Mouse (Mus musculus): Measurements from ENCODE around the gene Wfs1. TPM values are rescaled to one million over a fixed set of nuclear protein-coding genes. Genes with fewer than 3 reads are reported as not detected.
"Not testable (repeated sequence)": the region's sequence is repeated elsewhere in the genome, so short reads cannot be mapped to it uniquely, and the experiment has no call there.

Wfs1 gene
- polyA plus RNA-seq, 1 experiment, result 83.4 TPM

GRCm38 (mm10) chr5:37017222-37017621 lies 28.2 kb upstream of the Wfs1 start:
- Histone ChIP-seq H3K4me2 (ENCODE audit: low read depth) (no peak overlapping the region), H3K27me3 (ENCODE audit: control insufficient read depth, insufficient read depth, insufficient read length) (peaks cover 27% of the 10 kb centered on the region), H3K79me2 (ENCODE audit: control insufficient read depth, insufficient read depth) (no peaks in the 10 kb centered on the region), H3ac (ENCODE audit: control insufficient read depth, insufficient read length) (no peak overlapping the region), H3K4me3 (no peak overlapping the region), H3K36me3 (ENCODE audit: control insufficient read depth, insufficient read depth) (no peaks in the 10 kb centered on the region)
- no peak for TF ChIP-seq POLR2AphosphoS2 (IDR thresholded peaks at IDR 0.05; ENCODE audit: insufficient read length, low read depth)
- TF ChIP-seq SRF (IDR thresholded peaks at IDR 0.05; ENCODE audit: control insufficient read depth, insufficient read length, low read depth), result no peak
- TF ChIP-seq TCF12 (IDR thresholded peaks at IDR 0.05; ENCODE audit: insufficient read depth, poor library complexity, severe bottlenecking), result no peak
- TF ChIP-seq TCF3 (IDR thresholded peaks at IDR 0.05; ENCODE audit: insufficient read length, low read depth), result no peak
- TF ChIP-seq MYOD1 (IDR thresholded peaks at IDR 0.05; ENCODE audit: control insufficient read depth in 1 of 3, insufficient read length in 2 of 3, low read depth in 2 of 3), result no peak
- TF ChIP-seq POLR2A (IDR thresholded peaks at IDR 0.05; ENCODE audit: insufficient read length, low read depth), result no peak
- no peak for TF ChIP-seq MAX (IDR thresholded peaks at IDR 0.05; ENCODE audit: low read depth)
- no peak for TF ChIP-seq USF1 (IDR thresholded peaks at IDR 0.05; ENCODE audit: low read depth)
- TF ChIP-seq MYOG (IDR thresholded peaks at IDR 0.05; ENCODE audit: control insufficient read depth in 1 of 3, insufficient read depth in 1 of 3, insufficient read length in 2 of 3, low read depth in 2 of 3), result no peak
- TF ChIP-seq E2F4 (IDR thresholded peaks at IDR 0.05; ENCODE audit: insufficient read depth), result no peak
- no peak for TF ChIP-seq REST (IDR thresholded peaks at IDR 0.05; ENCODE audit: insufficient read depth, insufficient read length)

- Histone ChIP-seq H3K27me3 (ENCODE audit: control insufficient read depth, insufficient read depth, insufficient read length) (peaks cover 18% of the 10 kb centered on the region), H3K4me3 (no peak overlapping the region), H3K4me2 (ENCODE audit: low read depth) (no peak overlapping the region), H3K79me2 (ENCODE audit: control insufficient read depth, insufficient read depth) (no peaks in the 10 kb centered on the region), H3K36me3 (ENCODE audit: control insufficient read depth, insufficient read depth) (no peaks in the 10 kb centered on the region), H3ac (ENCODE audit: control insufficient read depth, insufficient read length) (no peak overlapping the region)
- TF ChIP-seq POLR2AphosphoS2 (IDR thresholded peaks at IDR 0.05; ENCODE audit: insufficient read length, low read depth), result no peak
- TF ChIP-seq MYOG (IDR thresholded peaks at IDR 0.05; ENCODE audit: control insufficient read depth in 1 of 3, insufficient read depth in 1 of 3, insufficient read length in 2 of 3, low read depth in 2 of 3), result no peak
- TF ChIP-seq SRF (IDR thresholded peaks at IDR 0.05; ENCODE audit: control insufficient read depth, insufficient read length, low read depth), result no peak
- no peak for TF ChIP-seq TCF3 (IDR thresholded peaks at IDR 0.05; ENCODE audit: insufficient read length, low read depth)
- peak; percentile 89 for TF ChIP-seq REST (IDR thresholded peaks at IDR 0.05; ENCODE audit: insufficient read depth, insufficient read length)
- no peak for TF ChIP-seq CEBPB (IDR thresholded peaks at IDR 0.05; ENCODE audit: insufficient read depth, poor library complexity, severe bottlenecking)
Measured at GRCm38 (mm10) chr5:37015612-37016310, 26.8 kb upstream of the Wfs1 start.

- Histone ChIP-seq H3K79me2 (ENCODE audit: control insufficient read depth, insufficient read depth) (no peaks in the 10 kb centered on the region), H3ac (ENCODE audit: control insufficient read depth, insufficient read length) (no peak overlapping the region), H3K4me2 (ENCODE audit: low read depth) (no peak overlapping the region), H3K27me3 (ENCODE audit: control insufficient read depth, insufficient read depth, insufficient read length) (no peaks in the 10 kb centered on the region), H3K4me3 (no peak overlapping the region), H3K36me3 (ENCODE audit: control insufficient read depth, insufficient read depth) (no peaks in the 10 kb centered on the region)
- TF ChIP-seq MYOD1 (IDR thresholded peaks at IDR 0.05; ENCODE audit: control insufficient read depth in 1 of 3, insufficient read length in 2 of 3, low read depth in 2 of 3), result no peak
- no peak for TF ChIP-seq POLR2A (IDR thresholded peaks at IDR 0.05; ENCODE audit: insufficient read length, low read depth)
- TF ChIP-seq POLR2AphosphoS2 (IDR thresholded peaks at IDR 0.05; ENCODE audit: insufficient read length, low read depth), result no peak
- TF ChIP-seq E2F4 (IDR thresholded peaks at IDR 0.05; ENCODE audit: insufficient read depth), result no peak
- TF ChIP-seq TCF12 (IDR thresholded peaks at IDR 0.05; ENCODE audit: insufficient read depth, poor library complexity, severe bottlenecking), result no peak
- no peak for TF ChIP-seq CEBPB (IDR thresholded peaks at IDR 0.05; ENCODE audit: insufficient read depth, poor library complexity, severe bottlenecking)
- no peak for TF ChIP-seq USF1 (IDR thresholded peaks at IDR 0.05; ENCODE audit: low read depth)
- TF ChIP-seq MAX (IDR thresholded peaks at IDR 0.05; ENCODE audit: low read depth), result no peak
- TF ChIP-seq MYOG (IDR thresholded peaks at IDR 0.05; ENCODE audit: control insufficient read depth in 1 of 3, insufficient read depth in 1 of 3, insufficient read length in 2 of 3, low read depth in 2 of 3), result no peak
- TF ChIP-seq REST (IDR thresholded peaks at IDR 0.05; ENCODE audit: insufficient read depth, insufficient read length), result no peak
- no peak for TF ChIP-seq TCF3 (IDR thresholded peaks at IDR 0.05; ENCODE audit: insufficient read length, low read depth)
- no peak for TF ChIP-seq SRF (IDR thresholded peaks at IDR 0.05; ENCODE audit: control insufficient read depth, insufficient read length, low read depth)
Measured at GRCm38 (mm10) chr5:37010666-37011317, 21.8 kb upstream of the Wfs1 start.

- H3ac ChIP-seq (ENCODE audit: control insufficient read depth, insufficient read length); H3K27me3 ChIP-seq (ENCODE audit: control insufficient read depth, insufficient read depth, insufficient read length); H3K36me3 ChIP-seq (ENCODE audit: control insufficient read depth, insufficient read depth); H3K4me2 ChIP-seq (ENCODE audit: low read depth); H3K4me3 ChIP-seq; H3K79me2 ChIP-seq (ENCODE audit: control insufficient read depth, insufficient read depth): not testable (repeated sequence)
- TF ChIP-seq REST (IDR thresholded peaks at IDR 0.05; ENCODE audit: insufficient read depth, insufficient read length), result peak; percentile 38
Measured at GRCm38 (mm10) chr5:37009761-37010160, 20.8 kb upstream of the Wfs1 start.

GRCm38 (mm10) chr5:37002001-37002400 lies 13.0 kb upstream of the Wfs1 start:
- TF ChIP-seq MYOG (IDR thresholded peaks at IDR 0.05; ENCODE audit: control insufficient read depth in 1 of 3, insufficient read depth in 1 of 3, insufficient read length in 2 of 3, low read depth in 2 of 3) (no peak), TCF12 (IDR thresholded peaks at IDR 0.05; ENCODE audit: insufficient read depth, poor library complexity, severe bottlenecking) (no peak), USF1 (IDR thresholded peaks at IDR 0.05; ENCODE audit: low read depth) (no peak), CEBPB (IDR thresholded peaks at IDR 0.05; ENCODE audit: insufficient read depth, poor library complexity, severe bottlenecking) (no peak), POLR2AphosphoS2 (IDR thresholded peaks at IDR 0.05; ENCODE audit: insufficient read length, low read depth) (no peak)
- no peaks in the 10 kb centered on the region for H3K27me3 ChIP-seq (ENCODE audit: control insufficient read depth, insufficient read depth, insufficient read length)
- no peak overlapping the region for H3K4me3 ChIP-seq
- H3K4me2 ChIP-seq (ENCODE audit: low read depth), result no peak overlapping the region
- H3ac ChIP-seq (ENCODE audit: control insufficient read depth, insufficient read length), result no peak overlapping the region
- no peaks in the 10 kb centered on the region for H3K36me3 ChIP-seq (ENCODE audit: control insufficient read depth, insufficient read depth)
- H3K79me2 ChIP-seq (ENCODE audit: control insufficient read depth, insufficient read depth), result no peaks in the 10 kb centered on the region

All from myocyte (in vitro differentiated cells).